Mouse (Mus musculus) left cerebral cortex, postnatal 25 days (tissue): ENCODE measurements around the gene Dnajc27. TPM values are rescaled to one million over a fixed set of nuclear protein-coding genes. Genes with fewer than 3 reads are reported as not detected.
A peak's percentile ranks its signal among the peaks of the same experiment; 100 is the strongest.

Source experiments
- DNase-seq, 2 experiments: peaks; one replicate each; pipeline ENCODE4 v3.0.0; 2022; ENCODE audit warnings: low spot score in 2 of 2, mixed read lengths in 1 of 2
- intact Hi-C: fragments of 180-260 bp; cut with DNase I; formaldehyde crosslinking; loops from one replicate; pipeline ENCODE4 v1.15.1; 2025
- total RNA-seq, 2 experiments: library from RNA; stranded (reverse); gene quantifications; 2 replicates each; pipeline ENCODE4 v1.2.3; 2021

Gene Dnajc27
- total RNA-seq, 2 experiments from 2014 or later = 95.2 to 96.9 TPM

GRCm38 (mm10) chr12:4076383-4076782 lies 6.0 kb upstream of the Dnajc27 start:
- intact Hi-C loops = no loop called here
- DNase-seq = no peak

DNA sequence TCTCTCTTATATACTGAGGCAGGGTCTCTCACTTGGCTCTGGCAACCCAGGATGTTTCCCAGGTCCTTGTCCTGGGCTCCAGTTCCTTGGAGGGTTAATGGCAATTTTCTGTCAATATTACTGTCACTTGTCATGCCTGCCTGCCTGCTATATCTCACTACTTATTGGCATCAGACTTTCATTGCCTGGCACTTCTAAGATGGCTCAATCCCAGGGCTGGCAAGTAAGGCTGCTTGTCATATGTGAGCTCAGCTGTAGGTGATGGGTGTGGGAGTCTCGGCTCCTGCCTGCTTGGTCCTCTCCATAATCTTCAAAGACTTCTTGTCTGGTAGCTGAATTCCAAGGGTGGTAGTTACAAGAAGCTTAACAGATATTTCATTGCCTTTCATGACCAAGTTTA lies 4.3 kb upstream of the Dnajc27 start:
- intact Hi-C loops = no loop called here
- peak in 1 of 2 experiments; percentile 68 for DNase-seq

- peak; percentile 84 to 90 for DNase-seq
- intact Hi-C loops = loop anchor here (1.0 to 5.0 kb wide), 5 partner anchors 42 to 418 kb away; partner anchors contain the start of gene Efr3b
Observed at GRCm38 (mm10) chr12:4080311-4080710, 2.1 kb upstream of the Dnajc27 start.

GRCm38 (mm10) chr12:4083441-4083840 lies 1.1 kb downstream of the Dnajc27 start:
- peak in 1 of 2 experiments; percentile 20 for DNase-seq
- intact Hi-C loops = loop anchor here (5.0 kb wide), 1 partner anchor 421 kb away; no protein-coding TSS in a partner anchor

DNA sequence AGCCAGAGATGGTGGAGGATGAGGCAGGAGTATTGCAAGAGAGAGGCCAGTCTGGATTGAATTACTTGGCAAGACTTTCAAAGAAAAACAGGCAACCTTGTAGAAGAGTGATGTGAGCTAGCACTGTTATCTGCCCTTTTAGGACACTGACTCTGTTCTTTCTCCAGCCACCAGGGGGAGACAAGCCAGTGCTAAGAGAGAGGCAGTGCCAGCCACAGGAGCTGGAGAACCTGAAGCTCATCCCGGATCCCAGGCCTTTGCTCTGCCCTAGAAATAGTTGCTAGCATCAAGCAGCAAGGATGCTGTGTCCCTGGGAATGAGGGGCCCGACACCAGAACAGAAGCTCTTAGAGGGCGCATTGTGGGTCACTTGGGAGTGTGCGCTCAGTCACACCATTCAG lies 25.0 kb downstream of the Dnajc27 start:
- intact Hi-C loops = loop anchor here (2.0 to 5.0 kb wide), 2 partner anchors 101 to 440 kb away; no protein-coding TSS in a partner anchor
- peak; percentile 61 to 77 for DNase-seq

- DNase-seq = no peak
- intact Hi-C loops = loop anchor here (2.0 to 10.0 kb wide), 2 partner anchors 17 to 569 kb away; partner anchors contain the start of gene Adcy3
Observed at GRCm38 (mm10) chr12:4116132-4116531, 33.7 kb downstream of the Dnajc27 start.

DNA sequence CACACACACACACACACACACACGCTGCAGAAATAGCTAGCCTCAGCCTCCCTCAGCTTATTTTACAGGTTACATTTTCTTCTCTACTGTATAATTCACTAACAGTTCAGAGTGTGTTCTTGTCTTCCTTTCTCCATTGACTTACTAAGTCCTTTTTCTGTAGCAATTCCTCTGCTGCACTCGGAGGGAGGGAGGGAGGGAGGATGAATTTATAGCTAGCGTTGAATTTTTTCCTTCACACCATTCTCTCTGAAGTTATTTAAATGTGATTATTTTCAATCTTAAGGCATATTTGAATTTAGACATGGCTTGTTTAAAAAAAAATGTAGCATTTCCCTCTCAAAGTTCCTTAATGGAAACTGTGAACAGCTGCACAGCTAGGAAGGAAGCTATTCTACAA lies 34.8 kb downstream of the Dnajc27 start:
- intact Hi-C loops = loop anchor here (2.0 to 10.0 kb wide), 2 partner anchors 16 to 568 kb away; partner anchors contain the start of gene Adcy3
- no peak for DNase-seq

GRCm38 (mm10) chr12:4117579-4117978 lies 35.2 kb downstream of the Dnajc27 start:
- DNase-seq = peak; percentile 72 to 94
- intact Hi-C loops = loop anchor here (2.0 to 10.0 kb wide), 2 partner anchors 15 to 567 kb away; partner anchors contain the start of gene Adcy3

- intact Hi-C loops = no loop called here
- DNase-seq = no peak
Observed at GRCm38 (mm10) chr12:4127346-4127745, 45.0 kb downstream of the Dnajc27 start.

DNA sequence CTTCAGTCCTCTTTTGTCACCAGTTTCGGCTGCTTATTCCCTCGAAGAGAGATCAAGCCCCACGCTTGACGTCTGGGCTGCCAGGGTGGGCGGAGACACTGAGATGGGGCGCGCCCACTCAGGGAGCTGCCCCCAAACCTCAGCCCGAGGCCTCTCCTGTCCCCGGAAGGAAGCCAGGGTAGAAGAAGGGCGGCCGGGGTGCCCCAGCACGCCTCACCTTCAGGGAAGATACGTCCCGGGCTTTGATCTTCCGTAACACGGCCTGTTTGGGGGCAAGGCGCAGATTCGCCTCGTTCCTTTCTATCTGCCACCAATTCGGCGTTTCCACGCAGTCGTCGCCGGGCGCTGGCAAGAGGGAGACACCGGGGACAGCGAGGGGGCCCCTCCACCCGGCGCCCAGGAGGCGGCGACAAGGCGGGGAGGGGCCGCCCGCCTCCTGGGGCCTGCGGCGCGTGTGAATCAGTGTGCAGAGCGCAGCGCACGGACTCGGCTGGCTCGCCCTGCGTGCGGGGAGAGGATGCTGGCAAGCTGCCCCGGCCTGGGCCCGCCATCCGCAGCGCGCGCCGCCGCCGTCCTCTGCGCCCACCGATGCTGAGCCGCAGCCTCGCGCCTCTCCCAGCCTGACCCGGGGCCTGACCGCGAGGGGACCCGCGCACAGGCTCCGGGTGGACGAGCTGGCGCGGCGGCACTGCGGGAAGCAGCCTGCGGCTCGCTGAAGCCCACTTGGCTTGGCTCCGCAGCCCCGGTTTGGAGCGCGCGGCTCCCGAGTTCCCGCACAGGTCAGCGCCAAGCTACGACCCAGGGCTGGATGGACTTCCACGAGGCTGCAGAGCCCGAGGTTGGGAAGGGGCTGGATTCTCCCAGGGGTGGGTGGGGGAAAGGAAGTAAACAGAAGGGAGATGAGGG lies 50.8 kb downstream of the Dnajc27 start, which contains the start of gene Adcy3:
Gene Adcy3, plus strand, starts transcription at position 163 of the 906 bp plus-strand sequence.
- intact Hi-C loops = loop anchor here (2.0 to 5.0 kb wide), 3 partner anchors 16 to 344 kb away; partner anchors contain the start of gene Ncoa1
- DNase-seq = peak; percentile 76 to 79

DNA sequence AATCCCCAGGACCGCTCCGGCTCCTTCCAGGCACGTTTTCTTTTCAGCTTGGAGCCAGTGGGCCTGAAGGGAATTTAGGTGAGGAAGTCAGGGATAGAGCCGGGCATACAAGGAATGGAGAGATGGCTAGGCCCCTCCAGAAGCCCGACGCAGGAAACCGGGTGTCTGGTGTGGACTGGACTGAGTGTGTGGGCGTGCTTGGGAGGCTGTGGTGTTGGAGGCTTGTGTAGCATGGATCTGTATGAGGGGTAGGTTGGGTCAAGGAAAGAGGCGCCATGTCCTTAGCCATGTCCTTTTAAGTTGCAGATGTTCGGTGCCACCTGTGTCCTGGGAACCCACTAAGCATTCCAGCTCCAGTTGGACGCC lies 51.4 kb downstream of the Dnajc27 start:
- intact Hi-C loops = loop anchor here (2.0 to 5.0 kb wide), 3 partner anchors 17 to 343 kb away; partner anchors contain the start of gene Ncoa1
- peak; percentile 27 to 37 for DNase-seq

GRCm38 (mm10) chr12:4143179-4143578 lies 60.8 kb downstream of the Dnajc27 start:
- no peak for DNase-seq
- intact Hi-C loops = no loop called here

- DNase-seq = peak in 1 of 2 experiments; percentile 11
- intact Hi-C loops = no loop called here
Observed at GRCm38 (mm10) chr12:4150936-4151335, 68.6 kb downstream of the Dnajc27 start.

GRCm38 (mm10) chr12:4151969-4152368 lies 69.6 kb downstream of the Dnajc27 start:
- intact Hi-C loops = no loop called here
- no peak for DNase-seq

DNA sequence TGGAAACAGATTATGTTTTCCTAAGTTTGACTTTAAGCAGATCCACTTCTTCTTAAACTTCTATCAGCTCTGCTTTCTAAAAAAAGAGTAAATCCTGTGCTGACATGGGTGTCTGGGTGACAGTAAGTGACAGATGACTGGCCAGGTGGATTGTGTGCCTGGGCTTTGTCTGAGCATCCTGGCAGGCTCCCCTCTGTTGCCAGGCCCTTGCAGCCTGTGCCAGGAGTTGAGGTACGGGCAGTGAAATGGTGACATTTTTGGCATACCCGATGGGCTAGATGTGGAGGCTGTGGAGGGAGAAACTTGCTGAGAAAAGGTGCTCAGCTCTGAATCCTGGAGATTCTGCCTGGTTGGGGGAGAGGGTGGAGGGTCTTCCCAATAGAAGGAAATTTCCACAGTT lies 75.1 kb downstream of the Dnajc27 start:
- intact Hi-C loops = no loop called here
- DNase-seq = no peak

- no peak for DNase-seq
- intact Hi-C loops = no loop called here
Observed at GRCm38 (mm10) chr12:4158179-4158578, 75.8 kb downstream of the Dnajc27 start.

GRCm38 (mm10) chr12:4158868-4159632 lies 76.7 kb downstream of the Dnajc27 start:
- intact Hi-C loops = no loop called here
- DNase-seq = no peak
